Mouse (Mus musculus) embryonic facial prominence, embryonic 15.5 days (tissue): ENCODE measurements at regions not wholly inside any gene's neighbourhood (a gene's known extent, or its start where the extent isn't known, plus 50 kb on each side); places are given as distances from the start of the nearest gene placed in this dataset.

Experiments
- ATAC-seq: fragments of 200-750 bp; cut with Nextera tagmentation; 2 replicates; pipeline ENCODE4 v1.8.0; 2017; ENCODE audit warnings: low read depth, moderate TSS enrichment; ENCODE audit not compliant: insufficient number of reproducible peaks, low FRiP score, low TSS enrichment
- H3K27ac ChIP-seq: fragments of 300-500 bp; sonication (generic); replicated peaks from 2 replicates; pipeline ENCODE4 v1.5.1; 2015; ENCODE audit warnings: mild to moderate bottlenecking, inconsistent platforms
- H3K27me3 ChIP-seq: fragments of 300-500 bp; sonication (generic); 2 replicates; pipeline ENCODE4 v1.6.1; 2015; ENCODE audit warnings: inconsistent platforms
- H3K36me3 ChIP-seq: fragments of 300-500 bp; sonication (generic); 2 replicates; pipeline ENCODE4 v1.6.1; 2015; ENCODE audit warnings: mild to moderate bottlenecking, inconsistent platforms
- H3K4me1 ChIP-seq: fragments of 300-500 bp; sonication (generic); 2 replicates; pipeline ENCODE4 v1.6.1; 2015; ENCODE audit warnings: inconsistent platforms
- H3K4me2 ChIP-seq: fragments of 300-500 bp; sonication (generic); replicated peaks from 2 replicates; pipeline ENCODE4 v1.6.1; 2015; ENCODE audit warnings: mild to moderate bottlenecking, inconsistent platforms
- H3K4me3 ChIP-seq: fragments of 300-500 bp; sonication (generic); replicated peaks from 2 replicates; pipeline ENCODE4 v1.5.1; 2015; ENCODE audit warnings: mild to moderate bottlenecking, inconsistent platforms
- H3K9ac ChIP-seq: fragments of 300-500 bp; sonication (generic); 2 replicates; pipeline ENCODE4 v1.6.1; 2015; ENCODE audit warnings: inconsistent platforms
- H3K9me3 ChIP-seq: fragments of 300-500 bp; sonication (generic); replicated peaks from 2 replicates; pipeline ENCODE4 v1.6.1; 2016; ENCODE audit warnings: inconsistent platforms
- WGBS: fragments of 180-500 bp; shearing (Covaris S2); methylation state at CpG from one replicate; pipeline ENCODE4 v1.1.7; 2015; 5-methylcytosine and 5-hydroxymethylcytosine counted together

DNA sequence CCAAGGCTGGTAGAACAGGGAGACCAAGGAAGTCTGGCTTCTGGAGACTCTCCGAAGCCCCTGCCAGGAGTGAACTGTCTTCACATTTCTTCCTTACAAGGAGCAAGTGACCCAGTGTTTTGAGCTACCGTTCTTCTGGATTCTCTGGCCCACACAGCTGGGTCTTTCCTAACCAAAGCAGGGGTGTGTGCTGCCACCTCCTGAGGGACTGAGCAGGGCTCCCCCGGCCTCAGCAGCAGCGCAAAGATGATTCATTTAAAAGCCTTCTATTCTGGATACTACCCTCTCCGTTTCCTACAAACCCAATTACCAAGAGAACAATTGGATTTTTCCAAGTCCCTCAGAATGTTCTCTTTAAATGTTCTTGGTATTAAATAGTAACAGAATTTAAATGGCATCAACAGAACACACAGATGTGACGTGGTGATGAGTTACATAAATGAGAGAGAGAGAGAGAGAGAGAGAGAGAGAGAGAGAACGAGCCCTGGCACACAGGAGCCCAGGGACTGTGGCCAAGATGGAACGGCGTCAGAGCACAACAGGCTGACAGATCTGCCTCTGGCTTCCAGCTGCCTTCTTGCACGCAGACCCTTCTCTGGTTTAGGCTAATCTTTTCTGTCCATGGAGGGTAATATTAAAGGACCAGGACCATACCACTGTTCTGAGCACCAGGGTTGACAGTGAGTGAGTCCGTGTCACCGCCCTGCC is 191.6 kb downstream of the Agtpbp1 start:
- 52% methylated on average over 12 of the region's 12 CpGs for WGBS
- Histone ChIP-seq H3K9ac (no peak overlapping the region), H3K4me3 (no peak overlapping the region), H3K36me3 (no peaks in the 10 kb centered on the region), H3K4me2 (no peak overlapping the region), H3K4me1 (no peaks in the 10 kb centered on the region; the same call in 1 of the 2 replicates), H3K27me3 (no peaks in the 10 kb centered on the region), H3K9me3 (no peaks in the 10 kb centered on the region), H3K27ac (no peak overlapping the region)
- no peak for ATAC-seq

DNA sequence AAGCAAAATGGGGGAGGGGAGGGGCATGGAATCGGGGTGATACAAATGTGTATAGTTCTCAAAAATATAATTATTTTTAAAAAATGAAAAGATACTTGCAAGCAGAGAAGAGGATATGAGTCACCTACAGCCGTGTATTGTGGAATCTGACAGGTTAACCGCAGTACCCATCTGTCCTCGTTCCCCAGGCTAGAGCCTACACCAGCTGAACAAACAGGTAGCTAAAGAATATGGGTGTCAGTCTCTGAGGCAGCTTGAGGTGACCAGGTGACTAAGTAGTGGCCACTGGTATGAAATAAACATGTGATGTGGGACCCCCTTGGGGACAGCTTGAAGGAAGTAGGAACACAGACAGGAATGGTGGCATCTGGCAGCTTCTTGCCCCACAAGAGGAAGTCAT is 192.2 kb downstream of the Agtpbp1 start:
- H3K27me3 ChIP-seq, result no peaks in the 10 kb centered on the region
- no peaks in the 10 kb centered on the region; the same call in 1 of the 2 replicates for H3K4me1 ChIP-seq
- no peaks in the 10 kb centered on the region for H3K36me3 ChIP-seq
- ATAC-seq, result no peak
- 69% methylated on average over 4 of the region's 4 CpGs for WGBS
- no peak overlapping the region for H3K27ac ChIP-seq
- H3K9me3 ChIP-seq, result no peaks in the 10 kb centered on the region
- no peak overlapping the region for H3K4me2 ChIP-seq
- H3K9ac ChIP-seq, result no peak overlapping the region
- no peak overlapping the region for H3K4me3 ChIP-seq

GRCm38 (mm10) chr13:59387627-59388325 is 197.3 kb downstream of the Agtpbp1 start:
- no peak overlapping the region for H3K4me2 ChIP-seq
- no peak overlapping the region for H3K4me3 ChIP-seq
- no peaks in the 10 kb centered on the region for H3K9me3 ChIP-seq
- H3K36me3 ChIP-seq, result no peaks in the 10 kb centered on the region
- H3K27me3 ChIP-seq, result no peaks in the 10 kb centered on the region
- H3K27ac ChIP-seq, result no peak overlapping the region
- no peak overlapping the region for H3K9ac ChIP-seq
- no peaks in the 10 kb centered on the region for H3K4me1 ChIP-seq
- WGBS, result 83% methylated on average over 14 of the region's 14 CpGs
- no peak for ATAC-seq

DNA sequence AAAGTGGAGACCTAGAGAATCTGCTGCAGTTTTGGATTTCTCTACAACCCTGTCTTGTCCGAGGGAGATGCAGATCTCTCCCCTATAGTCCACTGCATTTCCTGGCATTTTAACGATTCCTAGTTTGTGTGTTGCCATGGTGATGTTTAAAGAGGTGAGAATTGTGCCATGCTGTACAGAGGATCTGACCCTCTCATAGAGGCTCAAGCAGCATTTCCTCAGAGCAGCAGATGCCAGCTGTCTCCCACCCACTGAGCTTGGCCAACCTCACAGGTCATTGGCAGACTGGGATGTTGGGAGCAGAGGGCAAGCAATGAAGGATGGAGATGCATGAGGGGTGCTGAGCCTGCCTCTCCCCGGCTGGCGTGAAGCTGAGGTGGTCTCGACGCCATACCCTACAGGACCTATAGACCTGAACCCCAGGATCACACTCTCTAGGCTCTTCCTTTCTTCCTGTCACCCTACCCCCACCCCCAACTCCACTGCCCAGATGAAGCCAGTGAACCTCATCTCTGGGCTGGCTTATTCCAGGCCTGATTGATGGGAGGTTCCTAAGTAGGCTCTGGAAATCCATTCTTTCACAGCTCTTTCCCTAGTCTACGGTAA is 198.0 kb downstream of the Agtpbp1 start:
- ATAC-seq, result no peak
- Histone ChIP-seq H3K9me3 (no peaks in the 10 kb centered on the region), H3K27me3 (no peaks in the 10 kb centered on the region), H3K4me2 (no peak overlapping the region), H3K4me1 (no peaks in the 10 kb centered on the region), H3K4me3 (no peak overlapping the region), H3K27ac (no peak overlapping the region), H3K9ac (no peak overlapping the region), H3K36me3 (no peaks in the 10 kb centered on the region)
- 89% methylated on average over 7 of the region's 7 CpGs for WGBS

DNA sequence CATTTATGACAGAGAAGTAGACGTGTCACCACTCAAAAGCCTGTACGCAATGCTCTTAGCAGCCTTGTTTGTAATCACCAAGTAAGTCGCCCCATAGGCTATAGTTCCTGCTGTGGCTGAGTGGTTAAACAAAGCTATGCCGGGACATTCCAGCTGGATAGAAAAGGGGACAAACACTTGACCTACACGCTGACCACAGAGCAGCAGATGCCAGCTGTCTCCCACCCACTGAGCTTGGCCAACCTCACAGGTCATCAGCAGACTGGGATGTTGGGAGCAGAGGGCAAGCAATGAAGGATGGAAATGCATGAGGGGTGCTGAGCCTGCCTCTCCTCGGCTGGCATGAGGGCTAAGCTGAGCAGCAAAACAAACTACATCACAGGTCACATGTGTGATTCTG is 199.2 kb downstream of the Agtpbp1 start:
- ATAC-seq, result no peak
- Histone ChIP-seq H3K27me3 (no peaks in the 10 kb centered on the region), H3K27ac (no peak overlapping the region), H3K9me3 (no peaks in the 10 kb centered on the region), H3K36me3 (no peaks in the 10 kb centered on the region), H3K9ac (no peak overlapping the region), H3K4me3 (no peak overlapping the region), H3K4me1 (no peaks in the 10 kb centered on the region), H3K4me2 (no peak overlapping the region)
- 71% methylated on average over 6 of the region's 6 CpGs for WGBS

GRCm38 (mm10) chr13:59370141-59370816 is 214.7 kb downstream of the Agtpbp1 start:
- no peaks in the 10 kb centered on the region for H3K36me3 ChIP-seq
- H3K4me3 ChIP-seq, result no peak overlapping the region
- H3K4me2 ChIP-seq, result no peak overlapping the region
- H3K27me3 ChIP-seq, result no peaks in the 10 kb centered on the region
- no peaks in the 10 kb centered on the region for H3K9me3 ChIP-seq
- H3K9ac ChIP-seq, result no peak overlapping the region
- no peak overlapping the region for H3K27ac ChIP-seq
- WGBS, result 77% methylated on average over 12 of the region's 12 CpGs
- ATAC-seq, result no peak
- no peaks in the 10 kb centered on the region for H3K4me1 ChIP-seq

DNA sequence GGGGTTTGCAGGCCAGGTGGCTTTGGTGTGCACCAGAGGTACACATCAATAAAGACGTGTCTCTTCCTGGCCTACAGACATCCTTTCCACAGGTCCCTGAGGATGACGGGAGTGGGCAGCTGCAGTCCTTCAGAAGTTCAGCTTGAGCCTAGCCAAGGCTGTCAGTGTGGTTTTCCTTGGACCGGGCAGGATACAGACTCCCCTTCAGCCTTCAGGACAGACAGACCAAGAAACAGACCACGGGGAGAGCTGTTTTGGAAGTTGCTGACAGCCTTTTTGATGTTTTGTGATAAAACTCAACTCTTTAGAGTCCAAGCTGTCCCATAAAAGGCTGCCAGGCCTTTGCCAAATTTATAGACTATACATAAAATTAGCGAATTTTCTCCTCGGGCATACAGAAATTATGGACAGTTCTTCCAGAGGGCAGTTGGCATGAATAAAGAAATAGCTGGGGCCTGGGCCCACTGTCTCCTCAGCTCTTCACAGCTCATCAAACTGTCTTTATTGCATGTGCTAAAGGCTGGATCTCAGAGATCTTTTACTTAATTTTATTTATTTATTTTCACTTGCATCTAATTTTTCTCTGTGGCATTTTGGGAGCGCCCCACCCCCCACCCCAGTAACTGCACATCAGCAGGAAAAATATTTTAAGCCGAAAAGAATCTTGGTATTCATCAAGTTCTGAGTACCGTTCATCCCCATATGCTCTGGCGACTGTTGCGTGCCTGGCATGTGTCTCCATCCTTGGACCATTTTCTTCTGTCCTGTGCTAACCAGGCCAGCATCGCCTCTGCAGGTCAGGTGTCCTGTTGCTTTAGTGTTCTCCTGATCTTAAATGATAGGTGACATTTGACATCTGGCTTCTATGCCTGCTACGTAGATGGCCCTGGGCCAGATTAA is 216.2 kb downstream of the Agtpbp1 start:
- WGBS, result 53% methylated on average over 13 of the region's 13 CpGs
- Histone ChIP-seq H3K9ac (no peak overlapping the region), H3K4me2 (no peak overlapping the region)

DNA sequence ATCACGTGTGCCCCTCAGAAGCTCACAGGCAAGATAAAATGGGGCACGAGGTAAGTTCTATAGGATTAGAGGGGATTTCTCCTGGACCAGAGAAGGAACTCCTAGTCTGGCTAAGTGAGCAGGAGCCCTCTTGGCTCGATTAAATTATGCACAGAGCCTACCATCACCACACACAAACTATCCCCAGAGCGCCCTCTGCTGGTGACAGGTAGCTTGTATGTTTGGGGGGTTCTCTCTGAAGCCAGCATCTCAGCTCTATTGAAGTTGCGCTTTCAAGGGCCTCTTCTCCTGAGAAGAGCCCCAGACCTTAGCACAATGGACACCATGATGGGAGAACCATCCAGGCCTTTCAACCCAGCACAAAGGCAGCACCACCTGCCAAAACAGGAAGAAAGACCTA is 219.6 kb downstream of the Agtpbp1 start:
- Histone ChIP-seq H3K4me1 (no peaks in the 10 kb centered on the region), H3K4me2 (no peak overlapping the region), H3K27me3 (no peaks in the 10 kb centered on the region), H3K36me3 (no peaks in the 10 kb centered on the region), H3K9ac (no peak overlapping the region), H3K4me3 (no peak overlapping the region), H3K27ac (no peak overlapping the region), H3K9me3 (no peaks in the 10 kb centered on the region)
- WGBS, result 39% methylated on average over 5 of the region's 5 CpGs
- ATAC-seq, result no peak

More for the DNA sequence above, 216.2 kb downstream of the Agtpbp1 start:
- no peaks in the 10 kb centered on the region for H3K36me3 ChIP-seq
- H3K4me1 ChIP-seq, result no peaks in the 10 kb centered on the region
- no peaks in the 10 kb centered on the region for H3K27me3 ChIP-seq
- H3K9me3 ChIP-seq, result no peaks in the 10 kb centered on the region
- ATAC-seq, result no peak
- H3K4me3 ChIP-seq, result no peak overlapping the region
- H3K27ac ChIP-seq, result no peak overlapping the region

DNA sequence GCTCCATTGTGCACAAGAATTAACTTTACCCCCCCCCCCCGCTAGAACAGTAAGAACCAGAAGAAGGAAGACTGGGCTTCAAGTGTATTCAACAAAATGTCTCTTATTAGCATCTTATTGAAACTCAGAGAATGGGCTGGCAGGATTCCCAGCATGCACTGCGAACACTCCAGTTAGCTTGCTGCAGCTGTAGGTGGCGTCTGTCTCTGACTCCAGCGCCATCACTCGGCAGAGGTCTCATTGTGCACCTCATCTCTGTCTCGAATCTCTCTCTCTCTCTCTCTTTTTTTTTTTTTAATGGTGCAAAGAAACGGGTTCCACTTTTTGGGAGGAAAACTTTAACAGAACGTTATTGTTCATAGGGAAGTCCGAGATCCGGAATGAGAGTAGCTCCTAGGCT is 221.6 kb downstream of the Agtpbp1 start:
- WGBS, result 76% methylated on average over 10 of the region's 10 CpGs

GRCm38 (mm10) chr13:59361323-59361722 is 223.7 kb downstream of the Agtpbp1 start:
- H3K4me1 ChIP-seq, result no peaks in the 10 kb centered on the region
- H3K9me3 ChIP-seq, result no peaks in the 10 kb centered on the region
- H3K27me3 ChIP-seq, result no peaks in the 10 kb centered on the region
- no peak overlapping the region for H3K4me3 ChIP-seq
- H3K36me3 ChIP-seq, result no peaks in the 10 kb centered on the region
- no peak overlapping the region for H3K9ac ChIP-seq
- no peak overlapping the region for H3K27ac ChIP-seq
- no peak for ATAC-seq
- H3K4me2 ChIP-seq, result no peak overlapping the region
- 86% methylated on average over 7 of the region's 7 CpGs for WGBS

More for the DNA sequence above, 221.6 kb downstream of the Agtpbp1 start:
- H3K4me2 ChIP-seq, result no peak overlapping the region
- H3K36me3 ChIP-seq, result no peaks in the 10 kb centered on the region
- no peak for ATAC-seq
- no peak overlapping the region for H3K27ac ChIP-seq
- no peaks in the 10 kb centered on the region for H3K4me1 ChIP-seq
- H3K27me3 ChIP-seq, result no peaks in the 10 kb centered on the region
- H3K9me3 ChIP-seq, result no peaks in the 10 kb centered on the region
- no peak overlapping the region for H3K4me3 ChIP-seq
- H3K9ac ChIP-seq, result no peak overlapping the region
